Mouse (Mus musculus): Measurements from ENCODE around the gene Pdlim5. TPM values are rescaled to one million over a fixed set of nuclear protein-coding genes. Genes with fewer than 3 reads are reported as not detected.

The Pdlim5 gene
- polyA plus RNA-seq, 1 experiment from 2014 or later, result 16.0 TPM

GRCm38 (mm10) chr3:142339440-142340251, 55.9 kb downstream of the Pdlim5 start:
- H3K4me1 ChIP-seq (replicated peaks; ENCODE audit: control insufficient read depth, insufficient read depth, low read length), result peaks cover 3% of the 10 kb centered on the region; the same call in 1 of the 2 replicates
- no peaks in the 10 kb centered on the region for H3K27me3 ChIP-seq (ENCODE audit: control insufficient read depth, insufficient read depth, low read length)
- no peak overlapping the region for H3K27ac ChIP-seq (ENCODE audit: low read depth, low read length)
- no peaks in the 10 kb centered on the region for H3K36me3 ChIP-seq (ENCODE audit: control insufficient read depth, insufficient read depth, low read length)
- no peak overlapping the region for H3K4me3 ChIP-seq (ENCODE audit: low read depth, low read length)
- DNase-seq (ENCODE audit: low spot score), result no peak
- no peaks in the 10 kb centered on the region for H3K9me3 ChIP-seq (ENCODE audit: control insufficient read depth, low read length)
- ATAC-seq (replicated peaks; ENCODE audit: low FRiP score), result no peak
- H3K9ac ChIP-seq (ENCODE audit: low read length), result no peak overlapping the region
- no peak overlapping the region for H3K4me2 ChIP-seq (ENCODE audit: low read depth, low read length, severe bottlenecking)
- 76% methylated on average over 6 of the region's 6 CpGs for WGBS

GRCm38 (mm10) chr3:142338058-142338457, 57.4 kb downstream of the Pdlim5 start:
- WGBS, result 86% methylated on average over 4 of the region's 4 CpGs
- DNase-seq (ENCODE audit: low spot score) (no peak), ATAC-seq (replicated peaks; ENCODE audit: low FRiP score) (no peak)
- H3K4me1 ChIP-seq (replicated peaks; ENCODE audit: control insufficient read depth, insufficient read depth, low read length), result peaks cover 3% of the 10 kb centered on the region; the same call in 1 of the 2 replicates
- no peak overlapping the region for H3K9ac ChIP-seq (ENCODE audit: low read length)
- no peak overlapping the region for H3K4me3 ChIP-seq (ENCODE audit: low read depth, low read length)
- H3K36me3 ChIP-seq (ENCODE audit: control insufficient read depth, insufficient read depth, low read length), result no peaks in the 10 kb centered on the region
- H3K4me2 ChIP-seq (ENCODE audit: low read depth, low read length, severe bottlenecking), result no peak overlapping the region
- no peak overlapping the region for H3K27ac ChIP-seq (ENCODE audit: low read depth, low read length)
- no peaks in the 10 kb centered on the region for H3K27me3 ChIP-seq (ENCODE audit: control insufficient read depth, insufficient read depth, low read length)
- no peaks in the 10 kb centered on the region for H3K9me3 ChIP-seq (ENCODE audit: control insufficient read depth, low read length)

GRCm38 (mm10) chr3:142334496-142334895, 61.0 kb downstream of the Pdlim5 start:
- 86% methylated on average over 3 of the region's 3 CpGs for WGBS
- Histone ChIP-seq H3K9ac (ENCODE audit: low read length) (no peak overlapping the region), H3K4me1 (replicated peaks; ENCODE audit: control insufficient read depth, insufficient read depth, low read length) (no peaks in the 10 kb centered on the region), H3K36me3 (ENCODE audit: control insufficient read depth, insufficient read depth, low read length) (no peaks in the 10 kb centered on the region), H3K4me3 (ENCODE audit: low read depth, low read length) (no peak overlapping the region), H3K27ac (ENCODE audit: low read depth, low read length) (no peak overlapping the region), H3K27me3 (ENCODE audit: control insufficient read depth, insufficient read depth, low read length) (no peaks in the 10 kb centered on the region), H3K4me2 (ENCODE audit: low read depth, low read length, severe bottlenecking) (no peak overlapping the region), H3K9me3 (ENCODE audit: control insufficient read depth, low read length) (no peaks in the 10 kb centered on the region)
- ATAC-seq (replicated peaks; ENCODE audit: low FRiP score) (no peak), DNase-seq (ENCODE audit: low spot score) (no peak)

- Histone ChIP-seq H3K9me3 (ENCODE audit: control insufficient read depth, low read length) (no peaks in the 10 kb centered on the region), H3K4me1 (replicated peaks; ENCODE audit: control insufficient read depth, insufficient read depth, low read length) (no peaks in the 10 kb centered on the region), H3K4me2 (ENCODE audit: low read depth, low read length, severe bottlenecking) (no peak overlapping the region), H3K27me3 (ENCODE audit: control insufficient read depth, insufficient read depth, low read length) (no peaks in the 10 kb centered on the region), H3K4me3 (ENCODE audit: low read depth, low read length) (no peak overlapping the region), H3K27ac (ENCODE audit: low read depth, low read length) (no peak overlapping the region), H3K36me3 (ENCODE audit: control insufficient read depth, insufficient read depth, low read length) (no peaks in the 10 kb centered on the region), H3K9ac (ENCODE audit: low read length) (no peak overlapping the region)
- no peak for DNase-seq (ENCODE audit: low spot score)
- 98% methylated on average over 1 of the region's 1 CpGs for WGBS
- no peak for ATAC-seq (replicated peaks; ENCODE audit: low FRiP score)
These were observed 62.0 kb downstream of the Pdlim5 start for GRCm38 (mm10) chr3:142333458-142333857.

GRCm38 (mm10) chr3:142332716-142333115, 62.8 kb downstream of the Pdlim5 start:
- DNase-seq (ENCODE audit: low spot score) (no peak), ATAC-seq (replicated peaks; ENCODE audit: low FRiP score) (no peak)
- H3K9me3 ChIP-seq (ENCODE audit: control insufficient read depth, low read length), result no peaks in the 10 kb centered on the region
- no peak overlapping the region for H3K4me3 ChIP-seq (ENCODE audit: low read depth, low read length)
- H3K36me3 ChIP-seq (ENCODE audit: control insufficient read depth, insufficient read depth, low read length), result no peaks in the 10 kb centered on the region
- no peaks in the 10 kb centered on the region for H3K4me1 ChIP-seq (replicated peaks; ENCODE audit: control insufficient read depth, insufficient read depth, low read length)
- H3K4me2 ChIP-seq (ENCODE audit: low read depth, low read length, severe bottlenecking), result no peak overlapping the region
- no peak overlapping the region for H3K9ac ChIP-seq (ENCODE audit: low read length)
- H3K27me3 ChIP-seq (ENCODE audit: control insufficient read depth, insufficient read depth, low read length), result no peaks in the 10 kb centered on the region
- 78% methylated on average over 4 of the region's 4 CpGs for WGBS
- no peak overlapping the region for H3K27ac ChIP-seq (ENCODE audit: low read depth, low read length)

- Histone ChIP-seq H3K4me1 (replicated peaks; ENCODE audit: control insufficient read depth, insufficient read depth, low read length) (no peaks in the 10 kb centered on the region), H3K9me3 (ENCODE audit: control insufficient read depth, low read length) (no peaks in the 10 kb centered on the region), H3K4me3 (ENCODE audit: low read depth, low read length) (no peak overlapping the region), H3K4me2 (ENCODE audit: low read depth, low read length, severe bottlenecking) (no peak overlapping the region), H3K27me3 (ENCODE audit: control insufficient read depth, insufficient read depth, low read length) (no peaks in the 10 kb centered on the region), H3K9ac (ENCODE audit: low read length) (no peak overlapping the region), H3K36me3 (ENCODE audit: control insufficient read depth, insufficient read depth, low read length) (no peaks in the 10 kb centered on the region), H3K27ac (ENCODE audit: low read depth, low read length) (no peak overlapping the region)
- no peak for DNase-seq (ENCODE audit: low spot score)
- WGBS, result 79% methylated on average over 4 of the region's 4 CpGs
- ATAC-seq (replicated peaks; ENCODE audit: low FRiP score), result no peak
These were observed 63.5 kb downstream of the Pdlim5 start for GRCm38 (mm10) chr3:142331872-142332554.

- Histone ChIP-seq H3K4me1 (replicated peaks; ENCODE audit: control insufficient read depth, insufficient read depth, low read length) (no peaks in the 10 kb centered on the region), H3K4me2 (ENCODE audit: low read depth, low read length, severe bottlenecking) (no peak overlapping the region), H3K9me3 (ENCODE audit: control insufficient read depth, low read length) (no peaks in the 10 kb centered on the region), H3K36me3 (ENCODE audit: control insufficient read depth, insufficient read depth, low read length) (no peaks in the 10 kb centered on the region), H3K27ac (ENCODE audit: low read depth, low read length) (no peak overlapping the region), H3K27me3 (ENCODE audit: control insufficient read depth, insufficient read depth, low read length) (no peaks in the 10 kb centered on the region), H3K4me3 (ENCODE audit: low read depth, low read length) (no peak overlapping the region), H3K9ac (ENCODE audit: low read length) (no peak overlapping the region)
- no peak for ATAC-seq (replicated peaks; ENCODE audit: low FRiP score)
- DNase-seq (ENCODE audit: low spot score), result no peak
- 84% methylated on average over 3 of the region's 3 CpGs for WGBS
These were observed 65.1 kb downstream of the Pdlim5 start for GRCm38 (mm10) chr3:142330425-142330824.

- Histone ChIP-seq H3K9me3 (ENCODE audit: control insufficient read depth, low read length) (no peaks in the 10 kb centered on the region), H3K27ac (ENCODE audit: low read depth, low read length) (no peak overlapping the region), H3K4me3 (ENCODE audit: low read depth, low read length) (no peak overlapping the region), H3K9ac (ENCODE audit: low read length) (no peak overlapping the region), H3K4me2 (ENCODE audit: low read depth, low read length, severe bottlenecking) (no peak overlapping the region), H3K27me3 (ENCODE audit: control insufficient read depth, insufficient read depth, low read length) (no peaks in the 10 kb centered on the region), H3K4me1 (replicated peaks; ENCODE audit: control insufficient read depth, insufficient read depth, low read length) (no peaks in the 10 kb centered on the region), H3K36me3 (ENCODE audit: control insufficient read depth, insufficient read depth, low read length) (no peaks in the 10 kb centered on the region)
- DNase-seq (ENCODE audit: low spot score), result no peak
- ATAC-seq (replicated peaks; ENCODE audit: low FRiP score), result no peak
- 83% methylated on average over 6 of the region's 6 CpGs for WGBS
These were observed 71.9 kb downstream of the Pdlim5 start for GRCm38 (mm10) chr3:142323592-142323991.
